Mouse (Mus musculus): Measurements from ENCODE around the gene Otulin. TPM values are rescaled to one million over a fixed set of nuclear protein-coding genes. Genes with fewer than 3 reads are reported as not detected.

The Otulin gene
- total and polyA plus RNA-seq, 3 experiments: 40.0 to 84.8 (median 80.2) TPM

DNA sequence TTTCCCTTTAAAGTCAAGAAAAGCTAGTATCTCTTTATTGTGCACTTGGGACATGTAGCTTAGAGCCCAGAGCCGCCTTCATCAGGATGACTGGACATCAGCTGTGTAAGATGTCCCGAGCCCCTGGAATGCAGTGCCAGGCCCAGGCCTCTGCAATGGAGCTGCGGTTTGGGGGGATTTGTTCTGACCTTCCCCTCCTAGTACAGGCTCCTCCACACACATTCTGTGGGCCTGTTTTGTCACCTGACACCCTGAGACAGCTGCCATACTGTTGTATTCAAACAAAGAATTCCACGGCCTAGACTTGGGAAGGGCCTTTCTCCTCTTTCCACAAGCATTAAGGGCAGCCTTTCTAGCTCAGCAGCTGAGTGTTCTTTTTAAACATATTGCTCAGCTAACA lies 35.5 kb downstream of the Otulin start:
- Histone ChIP-seq H3K9ac (ENCODE audit: insufficient read depth, low read depth) (no peak overlapping the region), H3K4me2 (ENCODE audit: insufficient read depth, low read depth, poor library complexity, severe bottlenecking) (no peak overlapping the region), H3K27me3 (replicated peaks) (no peaks in the 10 kb centered on the region), H3K36me3 (replicated peaks in 1 of 2; ENCODE audit: control insufficient read depth in 1 of 2, insufficient read depth in 1 of 2, low read length in 1 of 2) (peaks cover 40 to 86% of the 10 kb centered on the region in 2 experiments), H3K4me3 (replicated peaks in 1 of 3; ENCODE audit: low read depth in 2 of 3, low read length in 2 of 3, poor library complexity in 1 of 3) (no peak overlapping the region), H3K4me1 (ENCODE audit: control insufficient read depth in 1 of 2, insufficient read depth in 2 of 2) (peaks cover 15 to 53% of the 10 kb centered on the region in 2 experiments), H3K27ac (ENCODE audit: insufficient read depth, low read depth) (no peak overlapping the region; the same call in 1 of the 2 replicates), H3K79me2 (replicated peaks; ENCODE audit: control insufficient read depth, extremely low read depth, insufficient read depth, poor library complexity, severe bottlenecking) (no peaks in the 10 kb centered on the region), H3K9me3 (replicated peaks; ENCODE audit: low read length) (no peaks in the 10 kb centered on the region)
- in situ Hi-C loops (cut with MboI; ENCODE audit: low pct_ligation_motif_present, low pct_unique_long_range_greater_than_20kb, low sequenced_read_pairs): no loop called here
- no peak for TF ChIP-seq MEF2A (IDR thresholded peaks at IDR 0.05; ENCODE audit: borderline replicate concordance, low read depth, low read length)
- no peak for TF ChIP-seq ZMIZ1 (IDR thresholded peaks at IDR 0.05; ENCODE audit: low read depth, low read length)
- no peak for TF ChIP-seq USF2 (conservative IDR thresholded peaks at IDR 0.05; ENCODE audit: low read depth, low read length)
- TF ChIP-seq ZKSCAN1 (IDR thresholded peaks at IDR 0.05; ENCODE audit: borderline replicate concordance, low read depth, low read length): no peak
- TF ChIP-seq RAD21 (IDR thresholded peaks at IDR 0.05; ENCODE audit: low read depth, low read length): no peak
- TF ChIP-seq GABPA (IDR thresholded peaks at IDR 0.05; ENCODE audit: insufficient replicate concordance, low read depth, low read length): no peak
- TF ChIP-seq E2F4 (IDR thresholded peaks at IDR 0.05; ENCODE audit: insufficient replicate concordance, low read depth, low read length): no peak
- dilution Hi-C loops (cut with MboI; ENCODE audit: extremely low pct_ligation_motif_present, extremely low pct_unique_long_range_greater_than_20kb, low sequenced_read_pairs): no loop called here
- DNase-seq (ENCODE audit: extremely low read depth): no peak

- H3K36me3 ChIP-seq (replicated peaks in 1 of 2; ENCODE audit: control insufficient read depth in 1 of 2, insufficient read depth in 1 of 2, low read length in 1 of 2): peaks cover 42 to 84% of the 10 kb centered on the region in 2 experiments
- dilution Hi-C loops (cut with MboI; ENCODE audit: extremely low pct_ligation_motif_present, extremely low pct_unique_long_range_greater_than_20kb, low sequenced_read_pairs) (no loop called here), in situ Hi-C loops (cut with MboI; ENCODE audit: low pct_ligation_motif_present, low pct_unique_long_range_greater_than_20kb, low sequenced_read_pairs) (no loop called here)
- H3K9ac ChIP-seq (ENCODE audit: insufficient read depth, low read depth): no peak overlapping the region
- no peak overlapping the region for H3K4me3 ChIP-seq (replicated peaks in 1 of 3; ENCODE audit: low read depth in 2 of 3, low read length in 2 of 3, poor library complexity in 1 of 3)
- H3K4me1 ChIP-seq (ENCODE audit: control insufficient read depth in 1 of 2, insufficient read depth in 2 of 2): peaks cover 15 to 54% of the 10 kb centered on the region in 2 experiments
- no peak for TF ChIP-seq E2F4 (IDR thresholded peaks at IDR 0.05; ENCODE audit: insufficient replicate concordance, low read depth, low read length)
- TF ChIP-seq CTCF (conservative IDR thresholded peaks at IDR 0.05 in 1 of 2, IDR thresholded peaks at IDR 0.05 in 1 of 2; ENCODE audit: low read depth in 2 of 2, low read length in 2 of 2): peak; percentile 17 to 28; a peak in 1 of 4 replicates
- no peaks in the 10 kb centered on the region for H3K27me3 ChIP-seq (replicated peaks)
- H3K27ac ChIP-seq (ENCODE audit: insufficient read depth, low read depth): no peak overlapping the region
- no peak for DNase-seq (ENCODE audit: extremely low read depth)
- H3K79me2 ChIP-seq (replicated peaks; ENCODE audit: control insufficient read depth, extremely low read depth, insufficient read depth, poor library complexity, severe bottlenecking): no peaks in the 10 kb centered on the region
- no peak overlapping the region for H3K4me2 ChIP-seq (ENCODE audit: insufficient read depth, low read depth, poor library complexity, severe bottlenecking)
- H3K9me3 ChIP-seq (replicated peaks; ENCODE audit: low read length): no peaks in the 10 kb centered on the region
Measured at GRCm38 (mm10) chr15:27593717-27594116, 36.8 kb downstream of the Otulin start.

GRCm38 (mm10) chr15:27592620-27593320 lies 37.7 kb downstream of the Otulin start:
- Histone ChIP-seq H3K4me2 (ENCODE audit: insufficient read depth, low read depth, poor library complexity, severe bottlenecking) (no peak overlapping the region), H3K9me3 (replicated peaks; ENCODE audit: low read length) (no peaks in the 10 kb centered on the region), H3K27me3 (replicated peaks) (no peaks in the 10 kb centered on the region), H3K79me2 (replicated peaks; ENCODE audit: control insufficient read depth, extremely low read depth, insufficient read depth, poor library complexity, severe bottlenecking) (no peaks in the 10 kb centered on the region), H3K9ac (ENCODE audit: insufficient read depth, low read depth) (no peak overlapping the region), H3K27ac (ENCODE audit: insufficient read depth, low read depth) (no peak overlapping the region), H3K4me1 (ENCODE audit: control insufficient read depth in 1 of 2, insufficient read depth in 2 of 2) (peaks cover 15 to 59% of the 10 kb centered on the region in 2 experiments), H3K4me3 (replicated peaks in 1 of 3; ENCODE audit: low read depth in 2 of 3, low read length in 2 of 3, poor library complexity in 1 of 3) (no peak overlapping the region), H3K36me3 (replicated peaks in 1 of 2; ENCODE audit: control insufficient read depth in 1 of 2, insufficient read depth in 1 of 2, low read length in 1 of 2) (peaks cover 42 to 81% of the 10 kb centered on the region in 2 experiments)
- DNase-seq (ENCODE audit: extremely low read depth): no peak
- TF ChIP-seq KAT2A (IDR thresholded peaks at IDR 0.05; ENCODE audit: insufficient replicate concordance, low read length): no peak
- no peak for TF ChIP-seq MAZ (IDR thresholded peaks at IDR 0.05; ENCODE audit: low read depth, low read length)
- no peak for TF ChIP-seq MXI1 (IDR thresholded peaks at IDR 0.05; ENCODE audit: low read depth, low read length)
- TF ChIP-seq MAFK (IDR thresholded peaks at IDR 0.05; ENCODE audit: insufficient replicate concordance, low read length): no peak
- TF ChIP-seq RAD21 (IDR thresholded peaks at IDR 0.05; ENCODE audit: low read depth, low read length): no peak
- TF ChIP-seq IRF4 (IDR thresholded peaks at IDR 0.05; ENCODE audit: low read depth, low read length): no peak
- no peak for TF ChIP-seq USF1 (IDR thresholded peaks at IDR 0.05; ENCODE audit: low read depth, low read length)
- TF ChIP-seq CHD2 (IDR thresholded peaks at IDR 0.05; ENCODE audit: low read length): no peak
- no peak for TF ChIP-seq ELF1 (IDR thresholded peaks at IDR 0.05; ENCODE audit: low read depth, low read length)
- no peak for TF ChIP-seq USF2 (conservative IDR thresholded peaks at IDR 0.05; ENCODE audit: low read depth, low read length)
- no peak for TF ChIP-seq NRF1 (IDR thresholded peaks at IDR 0.05; ENCODE audit: low read depth, low read length)
- no peak for TF ChIP-seq MAX (IDR thresholded peaks at IDR 0.05; ENCODE audit: low read length)
- TF ChIP-seq CHD1 (IDR thresholded peaks at IDR 0.05; ENCODE audit: low read depth, low read length): no peak
- TF ChIP-seq ZMIZ1 (IDR thresholded peaks at IDR 0.05; ENCODE audit: low read depth, low read length): no peak
- in situ Hi-C loops (cut with MboI; ENCODE audit: low pct_ligation_motif_present, low pct_unique_long_range_greater_than_20kb, low sequenced_read_pairs) (no loop called here), dilution Hi-C loops (cut with MboI; ENCODE audit: extremely low pct_ligation_motif_present, extremely low pct_unique_long_range_greater_than_20kb, low sequenced_read_pairs) (no loop called here)
